Mouse (Mus musculus) liver, embryonic 13.5 days (tissue): ENCODE measurements at regions not wholly inside any gene's neighbourhood (a gene's known extent, or its start where the extent isn't known, plus 50 kb on each side); places are given as distances from the start of the nearest gene placed in this dataset.

ENCODE experiments used
- ATAC-seq: fragments of 200-750 bp; cut with Nextera tagmentation; 2 replicates; pipeline ENCODE4 v1.8.0; 2017; ENCODE audit warnings: low read depth, mild to moderate bottlenecking, moderate number of reproducible peaks, moderate library complexity
- DNase-seq: peaks from one replicate; pipeline ENCODE4 v3.0.0; 2022
- H3K27ac ChIP-seq: fragments of 300-500 bp; sonication (generic); 2 replicates; pipeline ENCODE4 v1.5.1; 2015; ENCODE audit warnings: moderate library complexity, mild to moderate bottlenecking, inconsistent platforms
- H3K27me3 ChIP-seq: fragments of 300-500 bp; sonication (generic); 2 replicates; pipeline ENCODE4 v1.6.1; 2015; ENCODE audit warnings: mild to moderate bottlenecking, inconsistent platforms
- H3K36me3 ChIP-seq: fragments of 300-500 bp; sonication (generic); 2 replicates; pipeline ENCODE4 v1.6.1; 2015; ENCODE audit warnings: mild to moderate bottlenecking, inconsistent platforms
- H3K4me1 ChIP-seq: fragments of 300-500 bp; sonication (generic); replicated peaks from 2 replicates; pipeline ENCODE4 v1.6.1; 2015; ENCODE audit warnings: inconsistent platforms
- H3K4me2 ChIP-seq: fragments of 300-500 bp; sonication (generic); 2 replicates; pipeline ENCODE4 v1.6.1; 2015; ENCODE audit warnings: inconsistent platforms, mild to moderate bottlenecking, moderate library complexity
- H3K4me3 ChIP-seq: fragments of 300-500 bp; sonication (generic); replicated peaks from 2 replicates; pipeline ENCODE4 v1.5.1; 2015; ENCODE audit warnings: mild to moderate bottlenecking, inconsistent platforms
- H3K9ac ChIP-seq: fragments of 300-500 bp; sonication (generic); 2 replicates; pipeline ENCODE4 v1.6.1; 2015; ENCODE audit warnings: mild to moderate bottlenecking, inconsistent platforms
- H3K9me3 ChIP-seq: fragments of 300-500 bp; sonication (generic); replicated peaks from 2 replicates; pipeline ENCODE4 v1.6.1; 2016; ENCODE audit warnings: inconsistent platforms
- WGBS: fragments of 180-500 bp; shearing (Covaris S2); methylation state at CpG from one replicate; pipeline ENCODE4 v1.1.7; 2015; ENCODE audit not compliant: insufficient replicate concordance; 5-methylcytosine and 5-hydroxymethylcytosine counted together

GRCm38 (mm10) chr9:78917336-78917735, 302.0 kb downstream of the Cd109 start:
- Histone ChIP-seq H3K4me2 (no peak overlapping the region), H3K4me3 (no peak overlapping the region), H3K9ac (no peak overlapping the region), H3K27me3 (no peaks in the 10 kb centered on the region), H3K36me3 (no peaks in the 10 kb centered on the region), H3K9me3 (no peaks in the 10 kb centered on the region), H3K27ac (no peak overlapping the region), H3K4me1 (no peaks in the 10 kb centered on the region)
- WGBS: 36% methylated on average over 1 of the region's 1 CpGs
- ATAC-seq: no peak
- DNase-seq: no peak

DNA sequence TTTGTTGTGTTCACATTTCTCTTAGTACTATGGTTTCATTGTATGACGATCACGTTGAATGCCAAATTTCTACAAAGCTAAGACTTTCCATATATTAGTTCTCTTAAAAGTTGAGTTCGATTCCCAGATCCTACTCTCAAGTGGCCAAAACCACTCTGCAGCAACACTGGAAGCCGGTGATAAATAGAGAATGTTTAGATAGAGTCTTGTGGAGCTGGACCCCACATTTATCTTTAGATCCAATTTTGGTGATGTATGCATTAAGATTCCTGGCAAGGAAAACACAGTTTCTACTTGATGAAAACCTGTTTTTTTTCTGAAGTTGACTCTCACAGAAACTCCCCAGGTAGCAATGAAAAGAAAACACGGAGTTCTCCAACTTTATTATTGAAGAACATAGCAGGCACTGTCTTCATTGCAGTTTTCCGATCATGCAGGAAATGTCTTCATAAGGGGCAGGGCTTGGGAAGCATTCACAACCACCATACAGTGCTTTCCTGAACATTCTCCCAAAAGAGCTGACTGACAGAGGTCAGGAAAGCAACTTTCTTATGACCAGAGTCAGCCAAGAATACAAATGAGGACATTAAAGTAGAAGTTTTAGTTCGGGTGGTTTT, 310.7 kb downstream of the Cd109 start:
- Histone ChIP-seq H3K27me3 (no peaks in the 10 kb centered on the region), H3K36me3 (no peaks in the 10 kb centered on the region), H3K9ac (no peak overlapping the region), H3K9me3 (no peaks in the 10 kb centered on the region), H3K27ac (no peak overlapping the region), H3K4me2 (no peak overlapping the region), H3K4me1 (no peaks in the 10 kb centered on the region), H3K4me3 (no peak overlapping the region)
- no peak for ATAC-seq
- DNase-seq: no peak
- WGBS: 63% methylated on average over 7 of the region's 7 CpGs

- no peaks in the 10 kb centered on the region for H3K27me3 ChIP-seq
- no peak for DNase-seq
- no peak overlapping the region for H3K9ac ChIP-seq
- ATAC-seq: no peak
- H3K27ac ChIP-seq: no peak overlapping the region
- no peaks in the 10 kb centered on the region for H3K9me3 ChIP-seq
- no peaks in the 10 kb centered on the region for H3K36me3 ChIP-seq
- H3K4me3 ChIP-seq: no peak overlapping the region
- H3K4me2 ChIP-seq: no peak overlapping the region
- no peaks in the 10 kb centered on the region for H3K4me1 ChIP-seq
Measured at GRCm38 (mm10) chr9:78941648-78942047, 326.3 kb downstream of the Cd109 start.

- H3K4me3 ChIP-seq: no peak overlapping the region
- no peak for DNase-seq
- H3K4me1 ChIP-seq: no peaks in the 10 kb centered on the region
- no peaks in the 10 kb centered on the region for H3K9me3 ChIP-seq
- 11% methylated on average over 1 of the region's 1 CpGs for WGBS
- no peak overlapping the region for H3K9ac ChIP-seq
- H3K27me3 ChIP-seq: no peaks in the 10 kb centered on the region
- ATAC-seq: no peak
- H3K4me2 ChIP-seq: no peak overlapping the region
- no peaks in the 10 kb centered on the region for H3K36me3 ChIP-seq
- no peak overlapping the region for H3K27ac ChIP-seq
Measured at GRCm38 (mm10) chr9:78964813-78965212, 349.5 kb downstream of the Cd109 start.

GRCm38 (mm10) chr9:78965226-78965950, 350.0 kb downstream of the Cd109 start:
- H3K4me1 ChIP-seq: no peaks in the 10 kb centered on the region
- no peak overlapping the region for H3K27ac ChIP-seq
- no peak overlapping the region for H3K9ac ChIP-seq
- no peaks in the 10 kb centered on the region for H3K36me3 ChIP-seq
- 63% methylated on average over 14 of the region's 14 CpGs for WGBS
- H3K9me3 ChIP-seq: no peaks in the 10 kb centered on the region
- H3K4me2 ChIP-seq: no peak overlapping the region
- no peaks in the 10 kb centered on the region for H3K27me3 ChIP-seq
- no peak overlapping the region for H3K4me3 ChIP-seq
- DNase-seq (no peak), ATAC-seq (no peak)

DNA sequence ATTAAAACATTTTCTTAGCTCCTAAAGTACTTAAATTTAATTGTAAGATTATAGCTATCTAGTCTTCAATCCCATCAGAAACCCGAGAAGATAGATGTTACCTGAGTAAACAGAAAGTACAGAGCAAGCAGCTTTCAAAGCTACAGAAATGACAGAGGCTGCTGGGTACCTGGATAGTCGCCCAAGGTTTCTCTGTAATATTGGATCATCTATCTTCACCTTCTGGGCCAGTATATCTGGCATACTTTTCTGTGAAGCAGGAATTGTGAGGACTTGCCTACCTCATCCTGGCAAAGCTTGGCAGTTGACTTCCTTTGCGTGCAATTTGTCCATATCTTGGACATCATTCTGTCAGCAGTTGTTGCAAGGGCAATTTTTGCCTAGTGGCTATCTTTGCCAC, 356.4 kb downstream of the Cd109 start:
- Histone ChIP-seq H3K4me2 (no peak overlapping the region), H3K4me3 (no peak overlapping the region), H3K4me1 (no peaks in the 10 kb centered on the region), H3K9ac (no peak overlapping the region), H3K27ac (no peak overlapping the region), H3K9me3 (no peaks in the 10 kb centered on the region), H3K27me3 (no peaks in the 10 kb centered on the region), H3K36me3 (no peaks in the 10 kb centered on the region)
- no peak for ATAC-seq
- DNase-seq: no peak
- WGBS: 55% methylated on average over 3 of the region's 3 CpGs

DNA sequence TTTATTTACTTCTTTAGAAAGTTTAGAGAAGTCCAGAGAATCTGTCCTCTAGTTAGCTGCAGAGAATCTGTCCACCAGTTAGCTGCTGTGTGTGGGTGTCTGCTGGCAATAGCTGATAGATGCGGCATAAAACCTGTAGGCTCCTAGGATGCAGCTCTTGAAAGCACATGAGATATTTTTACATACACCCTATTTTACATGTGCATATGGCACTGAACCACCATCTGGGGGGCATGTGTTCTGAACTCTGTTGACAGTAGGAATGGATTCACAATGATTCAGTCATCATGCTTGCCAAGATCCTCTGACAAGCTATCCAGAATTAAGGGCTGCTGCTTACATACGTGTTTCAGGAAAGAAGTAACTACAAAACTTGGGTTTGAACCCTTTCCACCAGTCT, 368.4 kb downstream of the Cd109 start:
- Histone ChIP-seq H3K4me1 (no peaks in the 10 kb centered on the region), H3K36me3 (no peaks in the 10 kb centered on the region), H3K4me3 (no peak overlapping the region), H3K4me2 (no peak overlapping the region), H3K27ac (no peak overlapping the region), H3K27me3 (no peaks in the 10 kb centered on the region), H3K9me3 (no peaks in the 10 kb centered on the region), H3K9ac (no peak overlapping the region)
- DNase-seq (no peak), ATAC-seq (no peak)
- 70% methylated on average over 2 of the region's 2 CpGs for WGBS

DNA sequence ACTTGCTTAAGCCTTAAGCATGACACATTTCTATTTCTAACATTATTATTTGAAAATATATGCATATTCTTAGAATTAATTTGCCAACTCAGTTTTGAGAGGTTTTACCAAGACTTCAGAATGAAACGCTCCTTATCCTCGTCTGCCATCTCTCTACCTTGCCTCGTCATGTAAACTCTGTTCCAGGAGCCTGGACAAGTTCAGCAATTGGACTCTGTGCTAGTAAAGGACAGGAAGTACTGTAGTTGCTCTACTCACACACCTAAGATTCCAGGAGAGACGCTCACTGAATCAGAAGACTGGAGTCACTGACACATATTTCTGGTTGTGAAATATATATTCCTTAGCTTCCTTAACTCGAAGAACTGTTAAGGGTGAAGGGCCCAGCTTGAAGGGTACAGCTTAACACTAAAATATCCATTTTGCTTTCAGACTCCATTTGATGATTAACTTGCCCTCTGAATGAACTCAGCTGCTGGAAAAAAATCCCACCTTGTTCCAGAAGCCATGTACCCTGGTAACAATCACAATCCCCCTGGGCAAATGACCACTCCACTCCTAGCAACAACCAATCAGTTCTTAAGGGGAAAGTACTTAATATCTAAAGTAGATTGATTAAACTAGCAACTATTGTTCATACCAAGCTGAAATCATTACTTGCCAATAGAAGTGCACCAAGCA, 370.0 kb downstream of the Cd109 start:
- DNase-seq (no peak), ATAC-seq (no peak)
- no peaks in the 10 kb centered on the region for H3K9me3 ChIP-seq
- H3K27me3 ChIP-seq: no peaks in the 10 kb centered on the region
- WGBS: 63% methylated on average over 5 of the region's 5 CpGs
- no peaks in the 10 kb centered on the region for H3K4me1 ChIP-seq
- H3K4me2 ChIP-seq: no peak overlapping the region
- H3K4me3 ChIP-seq: no peak overlapping the region
- H3K36me3 ChIP-seq: no peaks in the 10 kb centered on the region
- H3K9ac ChIP-seq: no peak overlapping the region
- H3K27ac ChIP-seq: no peak overlapping the region

DNA sequence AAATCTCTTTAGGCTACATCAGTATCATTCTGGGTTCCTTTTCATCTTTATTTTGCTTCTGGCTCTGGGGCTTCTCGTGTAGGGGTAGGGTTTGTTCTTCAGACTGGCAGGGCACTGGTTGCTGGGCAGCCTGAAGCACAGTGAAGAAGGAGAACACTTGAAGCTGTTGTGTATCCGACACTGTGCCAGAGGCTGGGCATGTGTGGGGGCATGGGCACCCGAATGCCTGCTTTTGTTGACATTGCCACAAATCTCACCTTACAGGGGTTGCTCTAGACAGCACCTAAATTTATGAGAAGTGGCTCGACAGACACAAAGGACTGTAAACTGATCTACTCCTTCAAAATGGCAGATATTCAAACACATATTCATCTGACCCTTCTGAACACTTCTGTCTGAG, 376.0 kb downstream of the Cd109 start:
- WGBS: 51% methylated on average over 4 of the region's 4 CpGs
- no peaks in the 10 kb centered on the region for H3K9me3 ChIP-seq
- no peaks in the 10 kb centered on the region for H3K27me3 ChIP-seq
- no peak overlapping the region for H3K9ac ChIP-seq
- ATAC-seq (no peak), DNase-seq (no peak)
- no peaks in the 10 kb centered on the region for H3K4me1 ChIP-seq
- H3K36me3 ChIP-seq: no peaks in the 10 kb centered on the region
- no peak overlapping the region for H3K4me2 ChIP-seq
- H3K27ac ChIP-seq: no peak overlapping the region
- no peak overlapping the region for H3K4me3 ChIP-seq

DNA sequence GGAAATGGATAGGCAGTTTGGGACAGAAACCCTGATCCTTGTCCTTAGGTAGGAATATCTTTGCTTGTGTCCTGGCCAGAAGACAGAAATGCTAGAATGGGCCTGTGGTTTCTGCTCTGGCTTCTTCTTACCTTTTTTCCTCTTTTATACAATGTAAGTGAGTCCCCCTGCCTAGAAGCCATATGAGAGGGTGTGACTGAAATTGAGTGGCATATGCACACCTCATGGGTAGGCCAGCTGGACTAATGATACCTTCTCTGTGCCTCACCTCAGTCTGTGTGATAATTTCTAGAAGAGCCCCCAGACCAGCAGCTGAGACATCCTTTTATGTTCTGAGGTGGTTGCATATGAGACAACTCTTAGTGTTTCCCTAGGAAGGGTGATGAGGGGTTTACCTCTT, 385.7 kb downstream of the Cd109 start:
- ATAC-seq: no peak
- no peak overlapping the region for H3K4me2 ChIP-seq

GRCm38 (mm10) chr9:79001930-79002329, 386.6 kb downstream of the Cd109 start:
- Histone ChIP-seq H3K27ac (no peak overlapping the region), H3K4me1 (no peaks in the 10 kb centered on the region), H3K27me3 (no peaks in the 10 kb centered on the region), H3K4me2 (no peak overlapping the region), H3K9ac (no peak overlapping the region), H3K4me3 (no peak overlapping the region), H3K9me3 (no peaks in the 10 kb centered on the region), H3K36me3 (no peaks in the 10 kb centered on the region)
- ATAC-seq (no peak), DNase-seq (no peak)
- WGBS: 48% methylated on average over 1 of the region's 1 CpGs

More for the DNA sequence above, 385.7 kb downstream of the Cd109 start:
- no peak overlapping the region for H3K9ac ChIP-seq
- no peak overlapping the region for H3K27ac ChIP-seq
- H3K4me3 ChIP-seq: no peak overlapping the region
- H3K27me3 ChIP-seq: no peaks in the 10 kb centered on the region
- H3K4me1 ChIP-seq: no peaks in the 10 kb centered on the region
- no peaks in the 10 kb centered on the region for H3K36me3 ChIP-seq
- H3K9me3 ChIP-seq: no peaks in the 10 kb centered on the region
- no peak for DNase-seq
